In the genomic region with DNA sequence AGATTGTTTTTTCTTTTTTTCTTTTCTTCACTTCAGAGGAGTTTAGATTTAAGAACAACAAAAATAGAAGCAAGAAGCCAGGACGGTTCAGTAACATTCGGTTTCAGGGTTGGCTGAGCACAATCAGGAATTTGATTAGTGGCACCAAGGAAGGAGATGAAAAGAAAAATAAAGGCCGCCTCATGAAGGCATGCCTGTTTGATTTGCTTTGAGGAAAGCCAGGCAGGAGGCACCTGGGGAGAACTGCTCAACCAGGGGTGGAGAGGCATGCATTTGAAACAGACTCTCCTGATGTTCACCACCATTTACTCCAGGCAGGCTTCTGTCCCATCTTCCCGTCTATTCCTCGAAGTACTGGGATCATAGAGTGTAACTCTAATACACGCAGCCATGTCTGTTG, we compare ENCODE assay signal across 25 mouse cellular contexts.
"Had no signal": no experiment of that assay in that cellular context is flagged by ENCODE, and none has a peak within 500 bp of the region (broad histone marks: within the 10 kb centered on the region; RNA-seq: fewer than 3 reads in every experiment).

No protein-coding gene starts in this region.

- ATAC-seq: hindbrain, embryonic 16.5 days; inflammation-experienced regulatory T-cells, adult 6 months; intestine, embryonic 15.5 days; intestine, postnatal 0 days had no signal

- H3K4me3 ChIP-seq: gastrocnemius, adult 2 months; heart, embryonic 10.5 days; heart, embryonic 12.5 days; hindbrain, embryonic 10.5 days; hindbrain, embryonic 12.5 days; intestine, embryonic 15.5 days; layer of hippocampus, adult 2 months; left cerebral cortex, adult 2 months; limb, embryonic 10.5 days; limb, embryonic 12.5 days; liver, embryonic 13.5 days; liver, embryonic 15.5 days had no signal

- H3K27ac ChIP-seq: gastrocnemius, adult 2 months; heart, embryonic 10.5 days; hindbrain, embryonic 10.5 days; hindbrain, embryonic 12.5 days; hindbrain, embryonic 14.5 days; intestine, embryonic 15.5 days; layer of hippocampus, adult 2 months; left cerebral cortex, adult 2 months; limb, embryonic 10.5 days; limb, embryonic 12.5 days; liver, embryonic 13.5 days; liver, embryonic 15.5 days had no signal

- H3K4me1 ChIP-seq: heart, embryonic 10.5 days; heart, embryonic 12.5 days; hindbrain, embryonic 10.5 days; intestine, embryonic 15.5 days; limb, embryonic 10.5 days; limb, embryonic 12.5 days; liver, embryonic 13.5 days; liver, embryonic 15.5 days had no signal

- H3K27me3 ChIP-seq: heart, embryonic 12.5 days; hindbrain, embryonic 12.5 days; intestine, embryonic 15.5 days; liver, embryonic 13.5 days; liver, embryonic 15.5 days had no signal

- H3K9me3 ChIP-seq: heart, embryonic 10.5 days; hindbrain, embryonic 10.5 days; hindbrain, embryonic 12.5 days; intestine, embryonic 15.5 days; limb, embryonic 10.5 days; limb, embryonic 12.5 days; liver, embryonic 13.5 days; liver, embryonic 15.5 days had no signal

- DNase-seq: gastrocnemius, adult 2 months; gastrocnemius, postnatal 10 days; gastrocnemius, postnatal 25 days; heart, adult 18-20 months; heart, postnatal 10 days; heart, postnatal 4 days; kidney, adult 2 months; kidney, adult 9 months; liver; liver, embryonic 13.5 days had no signal

- H3K4me2 ChIP-seq: heart, embryonic 12.5 days; hindbrain, embryonic 12.5 days; hindbrain, embryonic 14.5 days; intestine, embryonic 15.5 days; limb, embryonic 12.5 days; liver, embryonic 11.5 days; liver, embryonic 13.5 days; liver, embryonic 15.5 days had no signal

- H3K9ac ChIP-seq: heart, embryonic 12.5 days; hindbrain, embryonic 12.5 days; hindbrain, embryonic 14.5 days; intestine, embryonic 15.5 days; limb, embryonic 12.5 days; liver, embryonic 13.5 days; liver, embryonic 15.5 days had no signal

- H3K36me3 ChIP-seq: heart, embryonic 10.5 days; heart, embryonic 12.5 days; hindbrain, embryonic 10.5 days; hindbrain, embryonic 12.5 days; intestine, embryonic 15.5 days; limb, embryonic 10.5 days; limb, embryonic 12.5 days; liver, embryonic 13.5 days; liver, embryonic 15.5 days had no signal
